8 mouse cellular contexts compared by ENCODE assay signal in genomic region chr2:30365281-30366069, GRCm38 (mm10). TPM values are rescaled to one million over a fixed set of nuclear protein-coding genes. Genes with fewer than 3 reads are reported as not detected.
DNase-seq lines count a peak whose midpoint lies in the region; ATAC-seq and TF ChIP-seq lines count a peak whose summit lies in the region.

No protein-coding gene starts in this region.

- no peak overlapping the region for H3K27ac ChIP-seq in hindbrain, embryonic 11.5 days (ENCODE audit: low read depth, low read length)
- 0 out of 2 replicates have a peak overlapping the region, but pooled peaks have one; percentile 75 for H3K27ac ChIP-seq in liver, embryonic 12.5 days

- H3K4me2 ChIP-seq in hindbrain, embryonic 11.5 days (replicated peaks; ENCODE audit: low read depth, low read length) = peak overlapping the region; percentile 88
- H3K4me2 ChIP-seq in liver, embryonic 12.5 days = peak overlapping the region; percentile 94

- peaks cover 8% of the 10 kb centered on the region for H3K4me1 ChIP-seq in hindbrain, embryonic 11.5 days (replicated peaks; ENCODE audit: control insufficient read depth, insufficient read depth, low read length)
- peaks cover 27% of the 10 kb centered on the region for H3K4me1 ChIP-seq in liver, embryonic 12.5 days

- peaks cover 24% of the 10 kb centered on the region for H3K36me3 ChIP-seq in C2C12 (ENCODE audit: control insufficient read depth, insufficient read depth)
- H3K36me3 ChIP-seq in hindbrain, embryonic 11.5 days (ENCODE audit: control insufficient read depth, insufficient read depth, low read length) = 0 out of 2 replicates have a peak, but pooled peaks cover 2% of the 10 kb centered on the region
- H3K36me3 ChIP-seq in liver, embryonic 12.5 days = peaks cover 45% of the 10 kb centered on the region

- no peak for ATAC-seq in hindbrain, embryonic 11.5 days (ENCODE audit: low FRiP score)
- ATAC-seq in liver, embryonic 12.5 days = no peak

- H3ac ChIP-seq in C2C12 (ENCODE audit: control insufficient read depth, insufficient read length, low read depth) = peak overlapping the region; percentile 75

- DNase-seq in adrenal gland, postnatal 10 days = peak; percentile 57
- DNase-seq in adrenal gland, postnatal 25 days = no peak
- no peak for DNase-seq in hindbrain, embryonic 11.5 days (ENCODE audit: low spot score)
- no peak for DNase-seq in retina, embryonic 14.5 days (ENCODE audit: low spot score)
- DNase-seq in layer of hippocampus, postnatal 36 days = no peak
- DNase-seq in ovary, postnatal 10 days (ENCODE audit: low spot score) = no peak

- H3K27me3 ChIP-seq in C2C12 (ENCODE audit: control insufficient read depth, insufficient read depth, insufficient read length) = no peaks in the 10 kb centered on the region
- no peaks in the 10 kb centered on the region for H3K27me3 ChIP-seq in hindbrain, embryonic 11.5 days (ENCODE audit: control insufficient read depth, insufficient read depth, low read length)
- no peaks in the 10 kb centered on the region for H3K27me3 ChIP-seq in liver, embryonic 12.5 days (replicated peaks)

- no peaks in the 10 kb centered on the region for H3K9me3 ChIP-seq in hindbrain, embryonic 11.5 days (ENCODE audit: control insufficient read depth, low read length)
- H3K9me3 ChIP-seq in liver, embryonic 12.5 days (replicated peaks) = 0 out of 2 replicates have a peak, but pooled peaks cover 4% of the 10 kb centered on the region

- 94% methylated on average over 2 of the region's 2 CpGs for WGBS in hindbrain, embryonic 11.5 days
- 84% methylated on average over 2 of the region's 2 CpGs for WGBS in liver, embryonic 12.5 days (ENCODE audit: insufficient replicate concordance)

- peak overlapping the region; percentile 90 for H3K4me3 ChIP-seq in C2C12 (ENCODE audit: insufficient read depth, poor library complexity, severe bottlenecking)
- H3K4me3 ChIP-seq in hindbrain, embryonic 11.5 days (ENCODE audit: low read depth, low read length) = peak overlapping the region; percentile 93; the same call in 1 of the 2 replicates
- H3K4me3 ChIP-seq in liver, embryonic 12.5 days = peak overlapping the region; percentile 92

- H3K79me2 ChIP-seq in C2C12 (ENCODE audit: control insufficient read depth, insufficient read depth) = peaks cover 36% of the 10 kb centered on the region

- H3K79me3 ChIP-seq in C2C12 (ENCODE audit: low read depth) = peaks cover 19% of the 10 kb centered on the region

- TF ChIP-seq CTCF in C2C12 (IDR thresholded peaks at IDR 0.05; ENCODE audit: control insufficient read depth, insufficient read depth, insufficient read length) = no peak

- H3K9ac ChIP-seq in hindbrain, embryonic 11.5 days (ENCODE audit: low read depth, low read length) = peak overlapping the region; percentile 88; the same call in 1 of the 2 replicates
- peak overlapping the region; percentile 91 for H3K9ac ChIP-seq in liver, embryonic 12.5 days

TF ChIP-seq in C2C12, 6 proteins besides CTCF, POLR2A, EP300 and RAD21:
- no peak for TF ChIP-seq MYOG (IDR thresholded peaks at IDR 0.05; ENCODE audit: control insufficient read depth, extremely low read depth, insufficient read length)
- no peak for TF ChIP-seq MYOD1 (IDR thresholded peaks at IDR 0.05; ENCODE audit: control insufficient read depth, insufficient read length, low read depth)
- no peak for TF ChIP-seq USF1 (IDR thresholded peaks at IDR 0.05; ENCODE audit: low read depth)
- no peak for TF ChIP-seq FOSL1 (IDR thresholded peaks at IDR 0.05; ENCODE audit: insufficient read depth, low read length, poor library complexity, severe bottlenecking)
- no peak for TF ChIP-seq CEBPB (IDR thresholded peaks at IDR 0.05; ENCODE audit: low read depth)
- TF ChIP-seq MAX (IDR thresholded peaks at IDR 0.05) = no peak

RNA-seq across cellular contexts. Expression of gene Miga2, which starts 1.4 kb away (rescaled TPM):
- 100 to 1,000 TPM in 1 of 2 experiments, 10 to 100 TPM in 1; 97.5 to 111 TPM for total RNA-seq in adrenal gland, postnatal 10 days (2021)
- 65.4 and 83.5 TPM in 2 replicates for total RNA-seq in adrenal gland, postnatal 25 days (2021)
- polyA plus RNA-seq in C2C12 (2012; fragmentation: generic; extraction: Trizol) = 29.4 TPM
- polyA plus RNA-seq in hindbrain, embryonic 11.5 days (2014; fragmentation: Nextera tagmentation; extraction: Ambion mirVana) = 13.9 and 18.6 TPM in 2 replicates
- 12.7 and 13.6 TPM in 2 replicates for polyA plus RNA-seq in liver, embryonic 12.5 days (2016; fragmentation: Nextera tagmentation; extraction: Ambion mirVana)
- total RNA-seq in layer of hippocampus, postnatal 36 days (2021) = 100 to 1,000 TPM; 108 to 121 TPM

RNA-seq across cellular contexts. Expression of gene Sh3glb2, which starts 6.3 kb away (rescaled TPM):
- total RNA-seq in adrenal gland, postnatal 10 days (2021) = 10 to 100 TPM; 70.9 to 89.7 TPM
- total RNA-seq in adrenal gland, postnatal 25 days (2021) = 90.0 and 111 TPM in 2 replicates
- 60.0 TPM for polyA plus RNA-seq in C2C12 (2012; fragmentation: generic; extraction: Trizol)
- 42.6 and 48.5 TPM in 2 replicates for polyA plus RNA-seq in hindbrain, embryonic 11.5 days (2014; fragmentation: Nextera tagmentation; extraction: Ambion mirVana)
- polyA plus RNA-seq in liver, embryonic 12.5 days (2016; fragmentation: Nextera tagmentation; extraction: Ambion mirVana) = 30.3 and 33.7 TPM in 2 replicates
- 100 to 1,000 TPM; 255 to 284 TPM for total RNA-seq in layer of hippocampus, postnatal 36 days (2021)

RNA-seq across cellular contexts. Expression of gene Dolpp1, which starts 26.6 kb away (rescaled TPM):
- total RNA-seq in adrenal gland, postnatal 10 days (2021) = 10 to 100 TPM; 14.5 to 23.6 TPM
- total RNA-seq in adrenal gland, postnatal 25 days (2021) = 22.3 and 28.5 TPM in 2 replicates
- polyA plus RNA-seq in C2C12 (2012; fragmentation: generic; extraction: Trizol) = 19.4 TPM
- polyA plus RNA-seq in hindbrain, embryonic 11.5 days (2014; fragmentation: Nextera tagmentation; extraction: Ambion mirVana) = 41.9 and 44.5 TPM in 2 replicates
- 23.5 and 24.3 TPM in 2 replicates for polyA plus RNA-seq in liver, embryonic 12.5 days (2016; fragmentation: Nextera tagmentation; extraction: Ambion mirVana)
- 10 to 100 TPM; 26.8 to 28.6 TPM for total RNA-seq in layer of hippocampus, postnatal 36 days (2021)

RNA-seq across cellular contexts. Expression of gene Crat, which starts 50.1 kb away (rescaled TPM):
- total RNA-seq in adrenal gland, postnatal 10 days (2021) = 100 to 1,000 TPM; 317 to 355 TPM
- total RNA-seq in adrenal gland, postnatal 25 days (2021) = 130 and 142 TPM in 2 replicates
- 22.5 TPM for polyA plus RNA-seq in C2C12 (2012; fragmentation: generic; extraction: Trizol)
- polyA plus RNA-seq in hindbrain, embryonic 11.5 days (2014; fragmentation: Nextera tagmentation; extraction: Ambion mirVana) = 21.5 and 27.5 TPM in 2 replicates
- 26.0 and 28.6 TPM in 2 replicates for polyA plus RNA-seq in liver, embryonic 12.5 days (2016; fragmentation: Nextera tagmentation; extraction: Ambion mirVana)
- 10 to 100 TPM; 42.5 to 46.1 TPM for total RNA-seq in layer of hippocampus, postnatal 36 days (2021)

RNA-seq across cellular contexts. Expression of gene Ptpa, which starts 50.4 kb away (rescaled TPM):
- total RNA-seq in adrenal gland, postnatal 10 days (2021) = 100 to 1,000 TPM; 152 to 170 TPM
- 130 and 145 TPM in 2 replicates for total RNA-seq in adrenal gland, postnatal 25 days (2021)
- polyA plus RNA-seq in C2C12 (2012; fragmentation: generic; extraction: Trizol) = 213 TPM
- polyA plus RNA-seq in hindbrain, embryonic 11.5 days (2014; fragmentation: Nextera tagmentation; extraction: Ambion mirVana) = 55.4 and 62.8 TPM in 2 replicates
- 168 and 173 TPM in 2 replicates for polyA plus RNA-seq in liver, embryonic 12.5 days (2016; fragmentation: Nextera tagmentation; extraction: Ambion mirVana)
- total RNA-seq in layer of hippocampus, postnatal 36 days (2021) = 100 to 1,000 TPM; 166 to 168 TPM
